Mouse (Mus musculus): ENCODE data around the gene Lat2. TPM values are rescaled to one million over a fixed set of nuclear protein-coding genes. Genes with fewer than 3 reads are reported as not detected.

The Lat2 gene
- polyA plus RNA-seq, 1 experiment from 2014 or later, result 1.6 TPM

- H3K9me3 ChIP-seq (replicated peaks), result no peaks in the 10 kb centered on the region
- H3K36me3 ChIP-seq, result peaks cover 31% of the 10 kb centered on the region
- peaks cover 42% of the 10 kb centered on the region for H3K4me1 ChIP-seq (replicated peaks)
- H3K27me3 ChIP-seq, result no peaks in the 10 kb centered on the region
- DNase-seq (no peak), ATAC-seq (ENCODE audit: low read depth) (peak; percentile 37)
- peak overlapping the region; percentile 99 for H3K9ac ChIP-seq
- H3K4me2 ChIP-seq, result peak overlapping the region; percentile 89
- peak overlapping the region; percentile 99 for H3K4me3 ChIP-seq (replicated peaks)
- under 1% methylated on average over 82 of the region's 85 CpGs for WGBS (ENCODE audit: insufficient replicate concordance)
- H3K27ac ChIP-seq, result peak overlapping the region; percentile 94
Observed at GRCm38 (mm10) chr5:134638461-134639268, 23.8 kb upstream of the Lat2 start.

- DNase-seq, result no peak
- 17% methylated on average over 5 of the region's 5 CpGs for WGBS (ENCODE audit: insufficient replicate concordance)
- Histone ChIP-seq H3K9me3 (replicated peaks) (no peaks in the 10 kb centered on the region), H3K4me1 (replicated peaks) (peaks cover 49% of the 10 kb centered on the region), H3K9ac (peak overlapping the region; percentile 99), H3K27me3 (no peaks in the 10 kb centered on the region), H3K36me3 (peaks cover 39% of the 10 kb centered on the region), H3K4me2 (peak overlapping the region; percentile 89), H3K27ac (peak overlapping the region; percentile 94), H3K4me3 (replicated peaks) (peak overlapping the region; percentile 99)
- ATAC-seq (ENCODE audit: low read depth), result no peak
Observed at GRCm38 (mm10) chr5:134637820-134638367, 23.1 kb upstream of the Lat2 start.

GRCm38 (mm10) chr5:134632841-134633240 is 18.0 kb upstream of the Lat2 start:
- Histone ChIP-seq H3K4me3 (replicated peaks) (no peak overlapping the region), H3K27me3 (no peaks in the 10 kb centered on the region), H3K9me3 (replicated peaks) (no peaks in the 10 kb centered on the region), H3K4me2 (no peak overlapping the region), H3K9ac (no peak overlapping the region), H3K27ac (no peak overlapping the region), H3K4me1 (replicated peaks) (peaks cover 49% of the 10 kb centered on the region), H3K36me3 (peaks cover 89% of the 10 kb centered on the region)
- ATAC-seq (ENCODE audit: low read depth) (no peak), DNase-seq (no peak)
- WGBS (ENCODE audit: insufficient replicate concordance), result 60% methylated on average over 2 of the region's 2 CpGs

GRCm38 (mm10) chr5:134630835-134631234 is 16.0 kb upstream of the Lat2 start:
- Histone ChIP-seq H3K27ac (no peak overlapping the region), H3K36me3 (peaks cover 98% of the 10 kb centered on the region), H3K27me3 (no peaks in the 10 kb centered on the region), H3K4me2 (no peak overlapping the region), H3K9ac (0 out of 2 replicates have a peak overlapping the region, but pooled peaks have one; percentile 12), H3K9me3 (replicated peaks) (no peaks in the 10 kb centered on the region), H3K4me3 (replicated peaks) (no peak overlapping the region), H3K4me1 (replicated peaks) (peaks cover 31% of the 10 kb centered on the region)
- ATAC-seq (ENCODE audit: low read depth), result no peak
- DNase-seq, result no peak

GRCm38 (mm10) chr5:134629508-134629907 is 14.7 kb upstream of the Lat2 start:
- DNase-seq (no peak), ATAC-seq (ENCODE audit: low read depth) (no peak)
- no peak overlapping the region for H3K4me3 ChIP-seq (replicated peaks)
- no peaks in the 10 kb centered on the region for H3K27me3 ChIP-seq
- 63% methylated on average over 4 of the region's 4 CpGs for WGBS (ENCODE audit: insufficient replicate concordance)
- H3K27ac ChIP-seq, result no peak overlapping the region
- peaks cover 100% of the 10 kb centered on the region for H3K36me3 ChIP-seq
- H3K4me1 ChIP-seq (replicated peaks), result peaks cover 24% of the 10 kb centered on the region
- no peak overlapping the region for H3K9ac ChIP-seq
- H3K9me3 ChIP-seq (replicated peaks), result no peaks in the 10 kb centered on the region
- H3K4me2 ChIP-seq, result no peak overlapping the region

GRCm38 (mm10) chr5:134622069-134622468 is 7.2 kb upstream of the Lat2 start:
- WGBS (ENCODE audit: insufficient replicate concordance), result 94% methylated on average over 2 of the region's 2 CpGs

GRCm38 (mm10) chr5:134621099-134621640 is 6.3 kb upstream of the Lat2 start:
- DNase-seq (no peak), ATAC-seq (ENCODE audit: low read depth) (no peak)
- Histone ChIP-seq H3K9ac (no peak overlapping the region), H3K27me3 (no peaks in the 10 kb centered on the region), H3K9me3 (replicated peaks) (no peaks in the 10 kb centered on the region), H3K36me3 (peaks cover 95% of the 10 kb centered on the region), H3K4me2 (no peak overlapping the region), H3K4me1 (replicated peaks) (no peaks in the 10 kb centered on the region), H3K27ac (no peak overlapping the region), H3K4me3 (replicated peaks) (no peak overlapping the region)
- 89% methylated on average over 16 of the region's 16 CpGs for WGBS (ENCODE audit: insufficient replicate concordance)

More at GRCm38 (mm10) chr5:134622069-134622468, 7.2 kb upstream of the Lat2 start:
- no peaks in the 10 kb centered on the region for H3K9me3 ChIP-seq (replicated peaks)
- H3K36me3 ChIP-seq, result peaks cover 98% of the 10 kb centered on the region
- H3K9ac ChIP-seq, result no peak overlapping the region
- no peaks in the 10 kb centered on the region for H3K27me3 ChIP-seq
- no peak overlapping the region for H3K27ac ChIP-seq
- no peaks in the 10 kb centered on the region for H3K4me1 ChIP-seq (replicated peaks)
- no peak overlapping the region for H3K4me2 ChIP-seq
- DNase-seq (no peak), ATAC-seq (ENCODE audit: low read depth) (no peak)
- no peak overlapping the region for H3K4me3 ChIP-seq (replicated peaks)

- H3K36me3 ChIP-seq, result peaks cover 94% of the 10 kb centered on the region
- H3K4me2 ChIP-seq, result no peak overlapping the region
- no peak overlapping the region for H3K9ac ChIP-seq
- 95% methylated on average over 9 of the region's 9 CpGs for WGBS (ENCODE audit: insufficient replicate concordance)
- no peaks in the 10 kb centered on the region for H3K9me3 ChIP-seq (replicated peaks)
- H3K4me3 ChIP-seq (replicated peaks), result no peak overlapping the region
- no peak overlapping the region for H3K27ac ChIP-seq
- no peaks in the 10 kb centered on the region for H3K27me3 ChIP-seq
- no peak for ATAC-seq (ENCODE audit: low read depth)
- DNase-seq, result no peak
- H3K4me1 ChIP-seq (replicated peaks), result no peaks in the 10 kb centered on the region; the same call in 1 of the 2 replicates
Observed at GRCm38 (mm10) chr5:134620457-134620856, 5.6 kb upstream of the Lat2 start.

GRCm38 (mm10) chr5:134617071-134617470 is 2.2 kb upstream of the Lat2 start:
- ATAC-seq (ENCODE audit: low read depth) (peak; percentile 47), DNase-seq (peak; percentile 45)

GRCm38 (mm10) chr5:134615780-134616179 is 955 bp upstream of the Lat2 start:
- DNase-seq (no peak), ATAC-seq (ENCODE audit: low read depth) (no peak)
- H3K4me3 ChIP-seq (replicated peaks), result no peak overlapping the region
- H3K4me2 ChIP-seq, result no peak overlapping the region
- WGBS (ENCODE audit: insufficient replicate concordance), result 69% methylated on average over 4 of the region's 4 CpGs
- peaks cover 50% of the 10 kb centered on the region for H3K36me3 ChIP-seq
- H3K27ac ChIP-seq, result no peak overlapping the region
- H3K9ac ChIP-seq, result no peak overlapping the region
- H3K9me3 ChIP-seq (replicated peaks), result no peaks in the 10 kb centered on the region
- no peaks in the 10 kb centered on the region for H3K27me3 ChIP-seq
- peaks cover 6% of the 10 kb centered on the region for H3K4me1 ChIP-seq (replicated peaks)

More at GRCm38 (mm10) chr5:134617071-134617470, 2.2 kb upstream of the Lat2 start:
- no peak overlapping the region; the same call in 1 of the 2 replicates for H3K27ac ChIP-seq
- no peak overlapping the region for H3K9ac ChIP-seq
- no peaks in the 10 kb centered on the region for H3K9me3 ChIP-seq (replicated peaks)
- H3K36me3 ChIP-seq, result peaks cover 63% of the 10 kb centered on the region
- peaks cover under 1% of the 10 kb centered on the region for H3K4me1 ChIP-seq (replicated peaks)
- H3K4me2 ChIP-seq, result no peak overlapping the region
- no peak overlapping the region for H3K4me3 ChIP-seq (replicated peaks)
- H3K27me3 ChIP-seq, result no peaks in the 10 kb centered on the region
- 30% methylated on average over 3 of the region's 3 CpGs for WGBS (ENCODE audit: insufficient replicate concordance)

GRCm38 (mm10) chr5:134615380-134615779 is 555 bp upstream of the Lat2 start:
- 0 out of 2 replicates have a peak, but pooled peaks have one; percentile 20 for ATAC-seq (ENCODE audit: low read depth)
- peaks cover 46% of the 10 kb centered on the region for H3K36me3 ChIP-seq
- WGBS (ENCODE audit: insufficient replicate concordance), result 72% methylated on average over 8 of the region's 8 CpGs
- H3K27ac ChIP-seq, result no peak overlapping the region
- no peaks in the 10 kb centered on the region for H3K27me3 ChIP-seq
- H3K4me3 ChIP-seq (replicated peaks), result no peak overlapping the region
- no peak for DNase-seq
- H3K9ac ChIP-seq, result no peak overlapping the region
- no peaks in the 10 kb centered on the region for H3K9me3 ChIP-seq (replicated peaks)
- peaks cover 6% of the 10 kb centered on the region for H3K4me1 ChIP-seq (replicated peaks)
- H3K4me2 ChIP-seq, result no peak overlapping the region

All from liver, embryonic 13.5 days (tissue).